Mouse (Mus musculus) MEL (cell line): Measurements from ENCODE around the gene Thada.

Experiments used
- CHD1 ChIP-seq: IDR thresholded peaks from 2 replicates; pipeline ENCODE4 v1.6.1; 2012; ENCODE audit warnings: low read depth, mild to moderate bottlenecking, inconsistent platforms, low read length, improper control_type of control experiment
- CHD2 ChIP-seq: IDR thresholded peaks from 2 replicates; pipeline ENCODE4 v1.6.1; 2011; ENCODE audit warnings: low read length, improper control_type of control experiment
- CTCF ChIP-seq, 3 experiments: IDR thresholded peaks in 2 of 3; conservative IDR thresholded peaks in 1 of 3; 2 replicates each; pipeline ENCODE4 v1.5.1; 2011 to 2012; ENCODE audit warnings: low read length in 3 of 3, low read depth in 2 of 3, mild to moderate bottlenecking in 2 of 3, improper control_type of control experiment in 1 of 3, inconsistent platforms in 1 of 3, mixed read lengths in 1 of 3, moderate library complexity in 1 of 3; ENCODE audit not compliant: control insufficient read depth in 1 of 3, insufficient read depth in 1 of 3, poor library complexity in 1 of 3, severe bottlenecking in 1 of 3
- EP300 ChIP-seq, 2 experiments: IDR thresholded peaks; 2 replicates each; pipeline ENCODE4 v1.6.1; 2011; ENCODE audit warnings: improper control_type of control experiment in 2 of 2, low read length in 2 of 2, low read depth in 1 of 2, mild to moderate bottlenecking in 1 of 2
- ETS1 ChIP-seq: IDR thresholded peaks from 2 replicates; pipeline ENCODE4 v1.6.1; 2012; ENCODE audit warnings: low read depth, mild to moderate bottlenecking, inconsistent platforms, low read length, improper control_type of control experiment, moderate library complexity
- MAZ ChIP-seq: IDR thresholded peaks from 2 replicates; pipeline ENCODE4 v1.6.1; 2012; ENCODE audit warnings: low read depth, mild to moderate bottlenecking, inconsistent platforms, low read length, improper control_type of control experiment
- MXI1 ChIP-seq: IDR thresholded peaks from 2 replicates; pipeline ENCODE4 v1.6.1; 2011; ENCODE audit warnings: mild to moderate bottlenecking, low read depth, low read length, improper control_type of control experiment
- POLR2A ChIP-seq, 2 experiments: IDR thresholded peaks; 2 replicates each; pipeline ENCODE4 v1.6.1; 2011 to 2012; ENCODE audit warnings: low read length in 2 of 2, mild to moderate bottlenecking in 2 of 2, control low read depth in 1 of 2, improper control_type of control experiment in 1 of 2, low read depth in 1 of 2, moderate library complexity in 1 of 2; ENCODE audit not compliant: control insufficient read depth in 1 of 2, insufficient read depth in 1 of 2, poor library complexity in 1 of 2
- TAL1 ChIP-seq: IDR thresholded peaks from 2 replicates; pipeline ENCODE4 v1.6.1; 2012; ENCODE audit warnings: mild to moderate bottlenecking, inconsistent platforms, low read length, moderate library complexity, mixed read lengths
- TCF12 ChIP-seq: IDR thresholded peaks from 2 replicates; pipeline ENCODE4 v1.6.1; 2014; ENCODE audit warnings: low read depth, mild to moderate bottlenecking, inconsistent platforms, low read length, improper control_type of control experiment, moderate library complexity
- USF2 ChIP-seq, 2 experiments: IDR thresholded peaks; 2 replicates each; pipeline ENCODE4 v1.6.1; 2011 to 2012; ENCODE audit warnings: improper control_type of control experiment in 2 of 2, low read length in 2 of 2, borderline replicate concordance in 1 of 2, inconsistent platforms in 1 of 2, low read depth in 1 of 2, mild to moderate bottlenecking in 1 of 2; ENCODE audit not compliant: insufficient read depth in 1 of 2
- ZC3H11A ChIP-seq: IDR thresholded peaks from 2 replicates; pipeline ENCODE4 v1.6.1; 2012; ENCODE audit warnings: low read depth, mild to moderate bottlenecking, inconsistent platforms, low read length, improper control_type of control experiment
- ZMIZ1 ChIP-seq: IDR thresholded peaks from 2 replicates; pipeline ENCODE4 v1.6.1; 2012; ENCODE audit warnings: low read depth, mild to moderate bottlenecking, inconsistent platforms, low read length, improper control_type of control experiment, moderate library complexity

DNA sequence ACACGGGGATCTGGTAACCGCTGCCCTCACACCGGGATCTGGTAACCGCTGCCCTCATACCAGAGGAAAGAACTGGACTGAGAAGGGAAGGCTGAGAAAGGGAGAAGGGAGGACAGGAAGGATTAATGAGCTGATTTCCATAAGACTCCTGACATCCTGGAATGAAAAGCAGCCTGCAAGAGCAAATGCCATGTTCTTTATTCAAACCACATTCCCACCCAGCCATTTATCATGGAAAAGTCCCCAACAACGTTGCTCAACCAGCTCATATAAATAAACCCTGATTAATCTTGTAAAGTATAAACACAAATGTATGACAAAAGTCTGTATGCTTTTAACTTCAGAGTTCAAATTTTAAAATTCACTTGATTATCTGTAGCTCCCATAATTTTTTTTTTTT is 196.3 kb downstream of the Thada start:
- TF ChIP-seq ZMIZ1 (no peak), ZC3H11A (no peak), CTCF (IDR thresholded peaks at IDR 0.05 in 2 of 3, conservative IDR thresholded peaks at IDR 0.05 in 1 of 3; ENCODE audit: control insufficient read depth in 1 of 3, insufficient read depth in 1 of 3, low read depth in 2 of 3, low read length in 3 of 3, poor library complexity in 1 of 3, severe bottlenecking in 1 of 3) (no peak), POLR2A (IDR thresholded peaks at IDR 0.05; ENCODE audit: control insufficient read depth in 1 of 2, insufficient read depth in 1 of 2, low read depth in 1 of 2, low read length in 2 of 2, poor library complexity in 1 of 2) (no peak), ETS1 (no peak), USF2 (IDR thresholded peaks at IDR 0.05; ENCODE audit: borderline replicate concordance in 1 of 2, insufficient read depth in 1 of 2, low read depth in 1 of 2, low read length in 2 of 2) (no peak), EP300 (IDR thresholded peaks at IDR 0.05; ENCODE audit: low read depth in 1 of 2, low read length in 2 of 2) (no peak), MAZ (no peak), TAL1 (no peak), MXI1 (no peak), TCF12 (no peak), CHD2 (no peak), CHD1 (no peak)
